Mouse (Mus musculus) kidney, embryonic 14.5 days (tissue): ENCODE results near the gene Smim14. TPM values are rescaled to one million over a fixed set of nuclear protein-coding genes. Genes with fewer than 3 reads are reported as not detected.
A peak's percentile ranks its signal among the peaks of the same experiment; 100 is the strongest.

Source experiments
- ATAC-seq: fragments of 200-750 bp; cut with Nextera tagmentation; 2 replicates; pipeline ENCODE4 v1.8.0; 2017; ENCODE audit warnings: moderate number of reproducible peaks, mild to moderate bottlenecking, moderate TSS enrichment, moderate library complexity; ENCODE audit not compliant: low FRiP score, low TSS enrichment
- H3K27ac ChIP-seq: fragments of 300-500 bp; sonication (generic); 2 replicates; pipeline ENCODE4 v1.5.1; 2014; ENCODE audit warnings: low read depth, mild to moderate bottlenecking, low read length, moderate library complexity, mixed read lengths
- H3K27me3 ChIP-seq: fragments of 300-500 bp; sonication (generic); 2 replicates; pipeline ENCODE4 v1.6.1; 2014; ENCODE audit warnings: mild to moderate bottlenecking, low read length; ENCODE audit not compliant: control insufficient read depth, insufficient read depth
- H3K36me3 ChIP-seq: fragments of 300-500 bp; sonication (generic); 2 replicates; pipeline ENCODE4 v1.6.1; 2014; ENCODE audit warnings: low read length, mixed read lengths; ENCODE audit not compliant: control insufficient read depth, insufficient read depth
- H3K4me1 ChIP-seq: fragments of 300-500 bp; sonication (generic); 2 replicates; pipeline ENCODE4 v1.6.1; 2014; ENCODE audit warnings: low read length, mixed read lengths; ENCODE audit not compliant: control insufficient read depth, insufficient read depth
- H3K4me2 ChIP-seq: fragments of 300-500 bp; sonication (generic); replicated peaks from 2 replicates; pipeline ENCODE4 v1.6.1; 2014; ENCODE audit warnings: low read depth, mild to moderate bottlenecking, low read length
- H3K4me3 ChIP-seq: fragments of 300-500 bp; sonication (generic); 2 replicates; pipeline ENCODE4 v1.5.1; 2014; ENCODE audit warnings: mild to moderate bottlenecking, low read length
- H3K9ac ChIP-seq: fragments of 300-500 bp; sonication (generic); 2 replicates; pipeline ENCODE4 v1.6.1; 2014; ENCODE audit warnings: low read depth, mild to moderate bottlenecking, low read length, moderate library complexity
- H3K9me3 ChIP-seq: fragments of 300-500 bp; sonication (generic); 2 replicates; pipeline ENCODE4 v1.6.1; 2016; ENCODE audit warnings: low read length; ENCODE audit not compliant: control insufficient read depth
- WGBS: fragments of 180-500 bp; shearing (Covaris S2); extraction: QIAGEN DNeasy Blood & Tissue Kit; methylation state at CpG from one replicate; pipeline ENCODE4 v1.1.7; 2014; 5-methylcytosine and 5-hydroxymethylcytosine counted together
- polyA plus RNA-seq: library from polyadenylated mRNA; unstranded; fragments of >200 nt; fragmentation: Nextera tagmentation; extraction: Ambion mirVana; gene quantifications from 2 replicates; pipeline ENCODE4 v1.2.1, GENCODE M21; 2014

The Smim14 gene
- polyA plus RNA-seq, 1 experiment from 2014 or later: 91.6 TPM

DNA sequence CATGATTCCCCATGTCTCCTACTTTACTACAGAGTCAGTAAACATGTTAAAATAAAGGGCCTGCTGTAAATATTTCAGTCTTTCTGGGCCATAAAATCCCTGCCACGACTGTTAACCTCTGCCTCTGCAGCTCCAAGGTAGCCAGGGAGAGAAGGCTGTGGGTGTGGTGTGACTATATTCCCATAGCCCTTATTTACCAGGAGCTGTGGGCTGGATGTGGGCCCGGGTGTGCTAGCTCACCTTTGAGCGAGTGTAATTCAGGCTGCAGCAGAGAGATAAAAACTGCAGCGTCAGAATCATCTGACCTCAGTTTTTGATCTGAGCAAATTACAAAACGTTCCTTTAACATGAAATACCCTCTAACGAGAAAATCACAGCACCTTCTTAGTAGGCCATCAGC is 116.2 kb downstream of the Smim14 start:
- Histone ChIP-seq H3K4me3 (no peak overlapping the region), H3K36me3 (peaks cover 36% of the 10 kb centered on the region; the same call in 1 of the 2 replicates), H3K9ac (no peak overlapping the region), H3K27me3 (no peaks in the 10 kb centered on the region), H3K9me3 (no peaks in the 10 kb centered on the region), H3K27ac (no peak overlapping the region), H3K4me1 (peaks cover 5% of the 10 kb centered on the region; the same call in 1 of the 2 replicates), H3K4me2 (no peak overlapping the region)
- WGBS: 35% methylated on average over 6 of the region's 6 CpGs
- ATAC-seq: no peak

DNA sequence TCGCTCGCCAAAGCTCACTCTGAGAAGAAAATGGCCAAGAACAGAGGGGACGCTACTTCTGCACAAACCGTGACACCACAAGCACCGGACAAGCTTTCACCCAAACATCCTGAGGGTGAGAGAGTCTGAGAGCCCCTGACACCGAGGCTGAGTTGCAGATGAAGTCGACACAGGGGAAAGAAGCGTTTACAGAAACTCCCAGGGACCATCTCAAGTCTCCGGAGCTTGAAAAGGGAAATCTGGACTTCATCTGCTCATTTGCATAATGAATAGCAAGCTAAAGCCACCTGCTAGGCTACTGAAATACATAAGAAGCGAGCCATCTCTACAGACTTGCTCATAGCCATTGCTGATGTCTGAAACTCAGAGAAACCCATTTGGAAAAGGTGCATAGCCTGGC is 117.8 kb downstream of the Smim14 start:
- Histone ChIP-seq H3K9ac (no peak overlapping the region), H3K27ac (no peak overlapping the region), H3K4me2 (no peak overlapping the region), H3K36me3 (peaks cover 38% of the 10 kb centered on the region; the same call in 1 of the 2 replicates), H3K9me3 (no peaks in the 10 kb centered on the region), H3K4me1 (peaks cover 7% of the 10 kb centered on the region; the same call in 1 of the 2 replicates), H3K4me3 (no peak overlapping the region), H3K27me3 (no peaks in the 10 kb centered on the region)
- 84% methylated on average over 10 of the region's 10 CpGs for WGBS
- ATAC-seq: no peak

DNA sequence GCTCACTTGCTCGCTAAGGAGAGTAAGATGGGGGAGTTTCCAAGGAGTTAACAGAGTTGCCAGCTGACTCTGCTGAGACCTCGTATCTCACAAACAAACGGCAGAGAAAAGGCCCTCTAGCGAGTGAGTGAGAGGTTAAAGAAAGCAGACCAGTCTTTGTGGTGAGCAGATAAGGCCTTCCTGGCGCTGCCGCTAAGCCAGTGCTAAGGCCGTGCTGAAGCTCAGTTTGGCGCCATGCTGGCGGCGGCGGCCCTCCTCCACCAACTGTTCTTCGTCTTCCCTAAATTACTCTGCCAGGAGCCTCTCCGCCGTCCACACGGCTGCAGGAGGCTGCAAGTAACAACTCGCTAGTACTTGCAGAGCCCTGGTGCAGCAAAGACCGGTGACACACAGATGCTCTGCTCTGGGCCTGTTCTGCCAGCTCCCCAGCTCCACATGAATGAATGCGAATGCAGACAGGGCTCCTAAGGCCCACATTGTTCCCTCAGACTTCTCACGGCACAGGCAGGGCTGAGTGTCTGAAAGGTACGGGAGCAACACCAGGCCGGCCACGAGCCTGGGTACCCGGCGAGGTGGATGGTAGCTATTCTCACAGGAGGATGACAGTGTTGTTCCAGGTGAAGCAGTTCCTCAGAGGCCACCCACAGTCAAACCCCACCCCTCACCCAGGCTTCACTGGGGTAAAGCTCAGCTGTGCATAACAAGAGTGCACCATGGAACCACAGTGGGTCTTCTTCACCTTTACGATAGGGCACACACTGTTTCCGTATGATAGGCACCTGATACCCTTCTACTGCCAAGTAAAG is 121.1 kb downstream of the Smim14 start:
- H3K4me3 ChIP-seq: no peak overlapping the region
- H3K27me3 ChIP-seq: no peaks in the 10 kb centered on the region
- ATAC-seq: peak; percentile 76
- H3K9ac ChIP-seq: peak overlapping the region; percentile 52; the same call in 1 of the 2 replicates
- peaks cover 29% of the 10 kb centered on the region; the same call in 1 of the 2 replicates for H3K36me3 ChIP-seq
- H3K4me1 ChIP-seq: peaks cover 7% of the 10 kb centered on the region; the same call in 1 of the 2 replicates
- peak overlapping the region; percentile 3 for H3K4me2 ChIP-seq
- WGBS: 21% methylated on average over 26 of the region's 26 CpGs
- H3K9me3 ChIP-seq: no peaks in the 10 kb centered on the region
- H3K27ac ChIP-seq: peak overlapping the region; percentile 86

DNA sequence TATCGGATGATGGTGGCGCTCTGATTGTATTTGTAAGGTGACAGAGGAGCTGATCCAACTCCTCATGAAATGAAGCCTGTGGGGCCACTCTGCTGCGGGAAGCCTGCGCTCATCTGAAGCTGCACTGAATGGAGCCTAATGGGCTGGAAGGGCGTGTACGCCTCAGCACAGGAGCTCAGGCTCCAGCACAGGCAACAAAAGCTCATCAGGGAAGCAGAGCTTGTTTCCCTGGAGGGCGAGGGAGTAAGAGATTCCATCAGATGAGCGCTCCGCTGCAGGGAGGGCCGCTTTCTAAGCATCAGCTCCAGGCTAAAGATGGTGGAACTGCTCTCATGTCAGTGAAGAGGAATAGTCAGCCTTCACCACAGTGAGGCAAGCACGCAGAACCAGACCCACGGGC is 129.0 kb downstream of the Smim14 start:
- 63% methylated on average over 12 of the region's 12 CpGs for WGBS

DNA sequence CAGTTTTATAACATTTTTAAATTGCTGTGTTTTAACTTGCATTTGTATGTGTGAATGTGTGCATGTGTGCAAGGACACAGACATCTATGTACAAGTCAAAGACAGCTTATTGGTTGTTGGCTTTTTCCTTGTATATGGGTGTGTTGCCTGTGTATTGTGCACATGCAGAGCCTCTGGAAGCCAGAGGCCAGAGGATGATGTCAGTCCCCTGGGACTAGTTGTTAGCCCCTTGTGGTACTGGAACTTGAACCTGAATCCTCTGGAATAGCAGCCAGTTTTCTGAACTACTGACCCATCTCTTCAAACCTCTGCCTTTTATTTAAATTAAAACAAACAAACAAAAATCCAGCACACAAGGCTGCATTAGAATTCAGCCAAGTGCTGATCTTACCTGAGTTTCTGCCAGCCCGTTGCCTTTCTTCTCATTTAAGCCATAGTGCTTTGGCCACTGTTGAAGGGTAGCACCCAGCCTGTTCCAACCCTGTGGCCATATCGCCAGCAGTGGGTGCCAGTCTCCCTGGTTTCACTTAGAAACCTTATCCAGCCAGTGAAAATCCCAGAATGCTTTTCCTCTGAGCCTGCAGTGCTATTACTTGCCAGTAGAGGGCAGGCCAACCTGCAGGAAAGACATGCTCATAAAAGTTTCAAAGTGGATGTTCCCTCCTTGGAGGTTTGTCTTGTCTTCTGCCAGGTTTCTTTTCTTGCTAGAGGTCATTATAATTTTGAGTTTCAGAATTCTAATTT is 135.6 kb downstream of the Smim14 start:
- Histone ChIP-seq H3K4me1 (no peaks in the 10 kb centered on the region), H3K36me3 (peaks cover 67% of the 10 kb centered on the region), H3K4me3 (no peak overlapping the region), H3K27me3 (no peaks in the 10 kb centered on the region), H3K27ac (no peak overlapping the region), H3K4me2 (no peak overlapping the region), H3K9ac (no peak overlapping the region), H3K9me3 (no peaks in the 10 kb centered on the region)
- 35% methylated on average over 2 of the region's 2 CpGs for WGBS
- 0 out of 2 replicates have a peak, but pooled peaks have one; percentile 66 for ATAC-seq

More for the DNA sequence above, 129.0 kb downstream of the Smim14 start:
- Histone ChIP-seq H3K4me3 (no peak overlapping the region), H3K9ac (no peak overlapping the region), H3K4me2 (no peak overlapping the region), H3K36me3 (peaks cover 43% of the 10 kb centered on the region), H3K27ac (no peak overlapping the region), H3K4me1 (no peaks in the 10 kb centered on the region), H3K9me3 (no peaks in the 10 kb centered on the region), H3K27me3 (no peaks in the 10 kb centered on the region)
- ATAC-seq: no peak

Other genes with a start within 250 kb of the Smim14 start
- 94.5 and 100 TPM in 2 replicates for gene Rfc1, start 201.5 kb downstream of the Smim14 start, polyA plus RNA-seq
- gene Klb, start 188.9 kb downstream of the Smim14 start, polyA plus RNA-seq: not detected in 2 replicates
- gene Rpl9, start 145.7 kb downstream of the Smim14 start, polyA plus RNA-seq: 1,219 and 1,442 TPM in 2 replicates
- 66.5 and 68.3 TPM in 2 replicates for gene Lias, start 145.7 kb downstream of the Smim14 start, polyA plus RNA-seq
- gene Ugdh, start 101.2 kb downstream of the Smim14 start, polyA plus RNA-seq: 56.2 and 68.9 TPM in 2 replicates
- not detected in 2 replicates for gene Gm43552, start 44.4 kb downstream of the Smim14 start, polyA plus RNA-seq
- gene Ube2k, start within 50 bp of the Smim14 start, polyA plus RNA-seq: 154 and 186 TPM in 2 replicates
- gene Pds5a, start 161.1 kb upstream of the Smim14 start, polyA plus RNA-seq: 64.5 and 112 TPM in 2 replicates
- gene N4bp2, start 226.3 kb upstream of the Smim14 start, polyA plus RNA-seq: 34.1 and 57.3 TPM in 2 replicates